In the genomic region with DNA sequence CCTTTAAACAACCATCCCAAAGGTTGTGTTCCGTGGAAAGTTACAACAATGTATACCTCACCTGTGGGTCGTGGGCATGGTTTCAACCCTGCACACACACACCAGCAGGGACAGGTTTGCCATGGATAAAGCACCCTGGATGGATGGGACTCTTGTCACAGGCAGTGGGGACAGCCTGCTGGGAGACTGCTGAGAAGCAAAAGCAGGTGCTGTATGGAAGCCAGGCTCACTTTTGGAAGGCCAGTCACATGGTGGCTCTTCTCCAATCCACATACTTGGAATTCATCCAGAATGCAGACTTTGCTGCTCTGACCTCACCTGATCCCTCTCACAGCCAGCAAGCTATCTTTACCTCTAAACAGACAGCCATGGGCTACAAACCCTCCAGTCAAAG, we compare ENCODE assay signal across 8 mouse cellular contexts.
A peak's percentile ranks its signal among the peaks of the same experiment; 100 is the strongest.
DNase-seq lines count a peak whose midpoint lies in the region; TF ChIP-seq lines count a peak whose summit lies in the region.
"Had no signal": no experiment of that assay in that cellular context is flagged by ENCODE, and none has a peak within 500 bp of the region (broad histone marks: within the 10 kb centered on the region; RNA-seq: fewer than 3 reads in every experiment).

No protein-coding gene starts in this region.

- intact Hi-C loops in heart, postnatal 36 days (cut with DNase I), result loop anchor here (1.0 kb wide), 1 partner anchor 16 kb away; no protein-coding TSS in a partner anchor

- no peak for TF ChIP-seq CTCF in lung, adult 2 months (IDR thresholded peaks at IDR 0.05; ENCODE audit: insufficient read depth, low read length)

- no peak overlapping the region for H3K4me3 ChIP-seq in lung, adult 2 months (replicated peaks; ENCODE audit: extremely low read depth, low read depth, low read length)
- H3K4me3 ChIP-seq: embryonic facial prominence, embryonic 15.5 days had no signal

- peak; percentile 26; the same call in 1 of the 2 replicates for TF ChIP-seq POLR2A in lung, adult 2 months (IDR thresholded peaks at IDR 0.05; ENCODE audit: borderline replicate concordance, extremely low read depth, low read depth, low read length)

- DNase-seq in ZHBTc4 (ENCODE audit: low read depth, low spot score), result peak; percentile 46
- peak; percentile 66 for DNase-seq in cerebellum, adult 8-10 months
- DNase-seq in heart, postnatal 36 days, result peak; percentile 36 to 65
- DNase-seq in lung, adult 2 months, result peak; percentile 39
- DNase-seq in layer of hippocampus, postnatal 25 days (ENCODE audit: extremely low spot score in 1 of 2, low spot score in 1 of 2), result no peak
- no peak for DNase-seq in urinary bladder, postnatal 25 days (ENCODE audit: low spot score)
- DNase-seq in right cerebral cortex, postnatal 4 days, result no peak

- H3K4me1 ChIP-seq in lung, adult 2 months (ENCODE audit: control insufficient read depth, insufficient read depth, low read length), result peaks cover 19% of the 10 kb centered on the region

- WGBS in lung, adult 2 months, result 47% methylated on average over 2 of the region's 2 CpGs

Comparison
In these comparisons a context has a peak if more than half of its experiments do, and no peak if none do; other contexts are left out.
1. DNase-seq: peak in ZHBTc4 (single experiment), cerebellum, adult 8-10 months (single experiment), heart, postnatal 36 days (2 of 2) and lung, adult 2 months (single experiment); none in layer of hippocampus, postnatal 25 days (0 of 2), urinary bladder, postnatal 25 days (single experiment) and right cerebral cortex, postnatal 4 days (single experiment).